Mouse (Mus musculus): ENCODE results near the gene Greb1. TPM values are rescaled to one million over a fixed set of nuclear protein-coding genes. Genes with fewer than 3 reads are reported as not detected.

Gene Greb1
- polyA plus RNA-seq, 2 experiments = 1.1 to 3.2 TPM

DNA sequence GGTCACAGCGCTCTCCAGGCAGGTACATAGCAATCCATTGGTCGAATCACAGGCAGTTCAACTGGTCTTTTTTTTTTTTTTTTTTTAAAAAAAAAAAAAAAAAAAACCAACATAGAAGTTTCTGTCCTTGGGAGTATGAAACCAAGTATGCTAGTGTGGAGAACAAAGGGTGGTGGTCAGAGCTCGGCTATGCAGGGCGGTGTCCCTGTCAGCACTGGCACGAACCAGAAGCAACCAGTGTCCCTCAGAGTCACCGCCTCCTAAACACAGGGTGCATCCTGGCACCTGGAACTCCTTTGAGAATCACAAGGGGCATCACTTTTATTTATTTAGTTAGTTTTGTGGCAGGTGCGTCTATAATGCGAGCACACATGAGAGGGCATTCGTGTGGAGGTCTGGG is 47.1 kb downstream of the Greb1 start:
- WGBS = 73% methylated on average over 9 of the region's 9 CpGs
- ATAC-seq (ENCODE audit: low FRiP score, low read depth) = no peak
- H3K9me3 ChIP-seq (ENCODE audit: control insufficient read depth, low read length) = no peaks in the 10 kb centered on the region
- H3K9ac ChIP-seq (ENCODE audit: low read depth, low read length, severe bottlenecking) = no peak overlapping the region
- no peak for DNase-seq (ENCODE audit: low spot score)
- TF ChIP-seq POLR2A (IDR thresholded peaks at IDR 0.05; ENCODE audit: borderline replicate concordance, extremely low read depth, insufficient read depth, insufficient read length) = no peak
- no peak overlapping the region for H3K27ac ChIP-seq (replicated peaks; ENCODE audit: low read depth, low read length)
- H3K4me3 ChIP-seq (replicated peaks; ENCODE audit: low read length) = no peak overlapping the region
- H3K27me3 ChIP-seq (ENCODE audit: control insufficient read depth, insufficient read depth, low read length) = no peaks in the 10 kb centered on the region
- peaks cover 9% of the 10 kb centered on the region; the same call in 1 of the 2 replicates for H3K4me1 ChIP-seq (ENCODE audit: control insufficient read depth, insufficient read depth, low read length)
- no peaks in the 10 kb centered on the region for H3K36me3 ChIP-seq (ENCODE audit: control insufficient read depth, insufficient read depth, low read length)
- no peak overlapping the region for H3K4me2 ChIP-seq (replicated peaks; ENCODE audit: low read depth, low read length, severe bottlenecking)

- 18% methylated on average over 8 of the region's 8 CpGs for WGBS
- Histone ChIP-seq H3K4me1 (ENCODE audit: control insufficient read depth, insufficient read depth, low read length) (peaks cover 9% of the 10 kb centered on the region; the same call in 1 of the 2 replicates), H3K27ac (replicated peaks; ENCODE audit: low read depth, low read length) (no peak overlapping the region), H3K9me3 (ENCODE audit: control insufficient read depth, low read length) (no peaks in the 10 kb centered on the region), H3K9ac (ENCODE audit: low read depth, low read length, severe bottlenecking) (no peak overlapping the region), H3K4me3 (replicated peaks; ENCODE audit: low read length) (no peak overlapping the region), H3K27me3 (ENCODE audit: control insufficient read depth, insufficient read depth, low read length) (no peaks in the 10 kb centered on the region), H3K36me3 (ENCODE audit: control insufficient read depth, insufficient read depth, low read length) (no peaks in the 10 kb centered on the region), H3K4me2 (replicated peaks; ENCODE audit: low read depth, low read length, severe bottlenecking) (no peak overlapping the region)
- DNase-seq (ENCODE audit: low spot score) (no peak), ATAC-seq (ENCODE audit: low FRiP score, low read depth) (no peak)
- no peak for TF ChIP-seq POLR2A (IDR thresholded peaks at IDR 0.05; ENCODE audit: borderline replicate concordance, extremely low read depth, insufficient read depth, insufficient read length)
These were observed 47.6 kb downstream of the Greb1 start for GRCm38 (mm10) chr12:16753110-16753509.

GRCm38 (mm10) chr12:16752236-16752840 is 48.3 kb downstream of the Greb1 start:
- H3K27ac ChIP-seq (replicated peaks; ENCODE audit: low read depth, low read length) = no peak overlapping the region
- H3K36me3 ChIP-seq (ENCODE audit: control insufficient read depth, insufficient read depth, low read length) = no peaks in the 10 kb centered on the region
- H3K4me1 ChIP-seq (ENCODE audit: control insufficient read depth, insufficient read depth, low read length) = peaks cover 9% of the 10 kb centered on the region; the same call in 1 of the 2 replicates
- no peak overlapping the region for H3K9ac ChIP-seq (ENCODE audit: low read depth, low read length, severe bottlenecking)
- DNase-seq (ENCODE audit: low spot score) (no peak), ATAC-seq (ENCODE audit: low FRiP score, low read depth) (no peak)
- WGBS = 26% methylated on average over 12 of the region's 12 CpGs
- no peaks in the 10 kb centered on the region for H3K27me3 ChIP-seq (ENCODE audit: control insufficient read depth, insufficient read depth, low read length)
- TF ChIP-seq POLR2A (IDR thresholded peaks at IDR 0.05; ENCODE audit: borderline replicate concordance, extremely low read depth, insufficient read depth, insufficient read length) = no peak
- H3K4me3 ChIP-seq (replicated peaks; ENCODE audit: low read length) = no peak overlapping the region
- no peak overlapping the region for H3K4me2 ChIP-seq (replicated peaks; ENCODE audit: low read depth, low read length, severe bottlenecking)
- no peaks in the 10 kb centered on the region for H3K9me3 ChIP-seq (ENCODE audit: control insufficient read depth, low read length)

GRCm38 (mm10) chr12:16751609-16752008 is 49.1 kb downstream of the Greb1 start:
- WGBS = 88% methylated on average over 5 of the region's 6 CpGs
- Histone ChIP-seq H3K4me1 (ENCODE audit: control insufficient read depth, insufficient read depth, low read length) (peaks cover 9% of the 10 kb centered on the region; the same call in 1 of the 2 replicates), H3K4me2 (replicated peaks; ENCODE audit: low read depth, low read length, severe bottlenecking) (no peak overlapping the region), H3K27ac (replicated peaks; ENCODE audit: low read depth, low read length) (no peak overlapping the region), H3K36me3 (ENCODE audit: control insufficient read depth, insufficient read depth, low read length) (no peaks in the 10 kb centered on the region), H3K9me3 (ENCODE audit: control insufficient read depth, low read length) (no peaks in the 10 kb centered on the region), H3K4me3 (replicated peaks; ENCODE audit: low read length) (no peak overlapping the region), H3K27me3 (ENCODE audit: control insufficient read depth, insufficient read depth, low read length) (no peaks in the 10 kb centered on the region), H3K9ac (ENCODE audit: low read depth, low read length, severe bottlenecking) (no peak overlapping the region)
- DNase-seq (ENCODE audit: low spot score) (no peak), ATAC-seq (ENCODE audit: low FRiP score, low read depth) (no peak)
- no peak for TF ChIP-seq POLR2A (IDR thresholded peaks at IDR 0.05; ENCODE audit: borderline replicate concordance, extremely low read depth, insufficient read depth, insufficient read length)

- Histone ChIP-seq H3K4me2 (replicated peaks; ENCODE audit: low read depth, low read length, severe bottlenecking) (peak overlapping the region; percentile 23), H3K4me1 (ENCODE audit: control insufficient read depth, insufficient read depth, low read length) (peaks cover 6% of the 10 kb centered on the region; the same call in 1 of the 2 replicates), H3K27ac (replicated peaks; ENCODE audit: low read depth, low read length) (no peak overlapping the region), H3K27me3 (ENCODE audit: control insufficient read depth, insufficient read depth, low read length) (no peaks in the 10 kb centered on the region), H3K36me3 (ENCODE audit: control insufficient read depth, insufficient read depth, low read length) (no peaks in the 10 kb centered on the region), H3K9me3 (ENCODE audit: control insufficient read depth, low read length) (no peaks in the 10 kb centered on the region), H3K4me3 (replicated peaks; ENCODE audit: low read length) (no peak overlapping the region), H3K9ac (ENCODE audit: low read depth, low read length, severe bottlenecking) (peak overlapping the region; percentile 34; the same call in 1 of the 2 replicates)
- TF ChIP-seq POLR2A (IDR thresholded peaks at IDR 0.05; ENCODE audit: borderline replicate concordance, extremely low read depth, insufficient read depth, insufficient read length) = no peak
- WGBS = 22% methylated on average over 5 of the region's 5 CpGs
- DNase-seq (ENCODE audit: low spot score) = peak; percentile 7
- no peak for ATAC-seq (ENCODE audit: low FRiP score, low read depth)
These were observed 60.6 kb downstream of the Greb1 start for GRCm38 (mm10) chr12:16740059-16740458.

All from limb, embryonic 14.5 days (tissue).